Mouse (Mus musculus) midbrain, embryonic 13.5 days (tissue): ENCODE data around the gene Sirpa. TPM values are rescaled to one million over a fixed set of nuclear protein-coding genes. Genes with fewer than 3 reads are reported as not detected.

Source experiments
- ATAC-seq: fragments of 200-750 bp; cut with Nextera tagmentation; 2 replicates; pipeline ENCODE4 v1.8.0; 2017; ENCODE audit warnings: mild to moderate bottlenecking, moderate TSS enrichment, moderate library complexity
- H3K27ac ChIP-seq: fragments of 300-500 bp; sonication (generic); 2 replicates; pipeline ENCODE4 v1.5.1; 2015; ENCODE audit warnings: inconsistent platforms, mild to moderate bottlenecking, moderate library complexity
- H3K27me3 ChIP-seq: fragments of 300-500 bp; sonication (generic); 2 replicates; pipeline ENCODE4 v1.6.1; 2015; ENCODE audit warnings: mild to moderate bottlenecking, inconsistent platforms
- H3K36me3 ChIP-seq: fragments of 300-500 bp; sonication (generic); 2 replicates; pipeline ENCODE4 v1.6.1; 2015; ENCODE audit warnings: mild to moderate bottlenecking, inconsistent platforms
- H3K4me1 ChIP-seq: fragments of 300-500 bp; sonication (generic); replicated peaks from 2 replicates; pipeline ENCODE4 v1.6.1; 2015; ENCODE audit warnings: inconsistent platforms
- H3K4me2 ChIP-seq: fragments of 300-500 bp; sonication (generic); replicated peaks from 2 replicates; pipeline ENCODE4 v1.6.1; 2015; ENCODE audit warnings: moderate library complexity, mild to moderate bottlenecking, inconsistent platforms
- H3K4me3 ChIP-seq: fragments of 300-500 bp; sonication (generic); replicated peaks from 2 replicates; pipeline ENCODE4 v1.5.1; 2015; ENCODE audit warnings: mild to moderate bottlenecking, inconsistent platforms
- H3K9ac ChIP-seq: fragments of 300-500 bp; sonication (generic); replicated peaks from 2 replicates; pipeline ENCODE4 v1.6.1; 2015; ENCODE audit warnings: mild to moderate bottlenecking, inconsistent platforms
- H3K9me3 ChIP-seq: fragments of 300-500 bp; sonication (generic); 2 replicates; pipeline ENCODE4 v1.6.1; 2016; ENCODE audit warnings: mild to moderate bottlenecking, inconsistent platforms
- WGBS: fragments of 180-500 bp; shearing (Covaris S2); methylation state at CpG from one replicate; pipeline ENCODE4 v1.1.7; 2015; 5-methylcytosine and 5-hydroxymethylcytosine counted together
- polyA plus RNA-seq: library from polyadenylated mRNA; unstranded; fragments of >200 nt; fragmentation: Nextera tagmentation; extraction: Ambion mirVana; gene quantifications from 2 replicates; pipeline ENCODE4 v1.2.1, GENCODE M21; 2015

Gene Sirpa
- polyA plus RNA-seq, 1 experiment from 2014 or later, result 21.0 TPM

DNA sequence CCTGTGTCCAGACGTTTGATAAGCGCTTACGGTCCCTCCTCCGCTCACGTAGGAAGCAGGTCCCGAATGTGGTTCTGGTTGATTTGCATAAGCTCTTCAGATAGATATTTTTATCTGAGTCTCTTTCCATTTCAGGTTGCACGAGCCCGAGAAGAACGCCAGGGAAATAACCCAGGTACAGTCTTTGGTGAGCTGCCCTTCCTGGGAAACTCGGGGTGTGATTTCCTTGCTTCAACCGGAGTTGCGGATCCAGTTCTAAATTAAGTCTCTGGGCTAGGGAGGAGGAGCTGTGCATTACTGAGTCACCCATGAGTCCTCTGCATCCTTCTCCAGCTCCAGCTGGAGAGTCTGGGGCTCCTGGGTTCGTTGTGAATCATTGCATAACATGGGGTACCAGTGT, 35.2 kb downstream of the Sirpa start:
- peaks cover 13% of the 10 kb centered on the region for H3K4me1 ChIP-seq
- H3K36me3 ChIP-seq, result peaks cover 20% of the 10 kb centered on the region
- ATAC-seq, result no peak
- H3K9ac ChIP-seq, result no peak overlapping the region
- no peak overlapping the region for H3K4me3 ChIP-seq
- 88% methylated on average over 13 of the region's 13 CpGs for WGBS
- no peak overlapping the region for H3K4me2 ChIP-seq
- H3K27me3 ChIP-seq, result no peaks in the 10 kb centered on the region
- H3K27ac ChIP-seq, result no peak overlapping the region
- H3K9me3 ChIP-seq, result no peaks in the 10 kb centered on the region

GRCm38 (mm10) chr2:129628456-129629185, 36.0 kb downstream of the Sirpa start:
- WGBS, result 93% methylated on average over 6 of the region's 6 CpGs
- Histone ChIP-seq H3K4me3 (no peak overlapping the region), H3K27ac (no peak overlapping the region), H3K9ac (no peak overlapping the region), H3K9me3 (no peaks in the 10 kb centered on the region), H3K36me3 (peaks cover 20% of the 10 kb centered on the region), H3K4me1 (peaks cover 13% of the 10 kb centered on the region), H3K27me3 (no peaks in the 10 kb centered on the region), H3K4me2 (no peak overlapping the region)
- no peak for ATAC-seq

- Histone ChIP-seq H3K9me3 (no peaks in the 10 kb centered on the region), H3K4me2 (no peak overlapping the region), H3K4me3 (no peak overlapping the region), H3K36me3 (peaks cover 20% of the 10 kb centered on the region), H3K27ac (no peak overlapping the region), H3K9ac (no peak overlapping the region), H3K4me1 (peaks cover 3% of the 10 kb centered on the region), H3K27me3 (no peaks in the 10 kb centered on the region)
- no peak for ATAC-seq
- WGBS, result 95% methylated on average over 15 of the region's 15 CpGs
Measured at GRCm38 (mm10) chr2:129629786-129630531, 37.3 kb downstream of the Sirpa start.

DNA sequence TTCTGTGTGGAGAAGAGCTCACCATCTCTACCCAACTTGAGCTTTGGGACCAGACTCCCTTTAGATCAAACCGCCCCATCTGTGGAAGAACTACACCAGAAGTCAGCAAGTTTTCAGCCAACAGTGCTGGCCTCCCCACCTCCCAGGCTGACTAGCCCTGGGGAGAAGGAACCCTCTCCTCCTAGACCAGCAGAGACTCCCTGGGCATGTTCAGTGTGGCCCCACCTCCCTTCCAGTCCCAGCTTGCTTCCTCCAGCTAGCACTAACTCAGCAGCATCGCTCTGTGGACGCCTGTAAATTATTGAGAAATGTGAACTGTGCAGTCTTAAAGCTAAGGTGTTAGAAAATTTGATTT, 37.9 kb downstream of the Sirpa start:
- Histone ChIP-seq H3K9me3 (no peaks in the 10 kb centered on the region), H3K9ac (no peak overlapping the region), H3K27ac (no peak overlapping the region), H3K4me2 (no peak overlapping the region), H3K4me3 (no peak overlapping the region), H3K27me3 (no peaks in the 10 kb centered on the region), H3K36me3 (peaks cover 20% of the 10 kb centered on the region), H3K4me1 (no peaks in the 10 kb centered on the region)
- no peak for ATAC-seq
- 96% methylated on average over 3 of the region's 3 CpGs for WGBS

GRCm38 (mm10) chr2:129630978-129631660, 38.5 kb downstream of the Sirpa start:
- Histone ChIP-seq H3K4me2 (no peak overlapping the region), H3K9me3 (no peaks in the 10 kb centered on the region), H3K27me3 (no peaks in the 10 kb centered on the region), H3K4me3 (no peak overlapping the region), H3K36me3 (peaks cover 20% of the 10 kb centered on the region), H3K27ac (no peak overlapping the region), H3K9ac (no peak overlapping the region), H3K4me1 (no peaks in the 10 kb centered on the region)
- ATAC-seq, result no peak
- whole genome bisulfite sequencing, result 94% methylated on average over 7 of the region's 7 CpGs

- Histone ChIP-seq H3K9me3 (no peaks in the 10 kb centered on the region), H3K9ac (no peak overlapping the region), H3K4me3 (no peak overlapping the region), H3K4me1 (no peaks in the 10 kb centered on the region), H3K27me3 (no peaks in the 10 kb centered on the region), H3K27ac (no peak overlapping the region), H3K4me2 (no peak overlapping the region), H3K36me3 (peaks cover 20% of the 10 kb centered on the region)
- no peak for ATAC-seq
- WGBS, result 91% methylated on average over 7 of the region's 7 CpGs
Measured at GRCm38 (mm10) chr2:129632324-129632723, 39.7 kb downstream of the Sirpa start.

DNA sequence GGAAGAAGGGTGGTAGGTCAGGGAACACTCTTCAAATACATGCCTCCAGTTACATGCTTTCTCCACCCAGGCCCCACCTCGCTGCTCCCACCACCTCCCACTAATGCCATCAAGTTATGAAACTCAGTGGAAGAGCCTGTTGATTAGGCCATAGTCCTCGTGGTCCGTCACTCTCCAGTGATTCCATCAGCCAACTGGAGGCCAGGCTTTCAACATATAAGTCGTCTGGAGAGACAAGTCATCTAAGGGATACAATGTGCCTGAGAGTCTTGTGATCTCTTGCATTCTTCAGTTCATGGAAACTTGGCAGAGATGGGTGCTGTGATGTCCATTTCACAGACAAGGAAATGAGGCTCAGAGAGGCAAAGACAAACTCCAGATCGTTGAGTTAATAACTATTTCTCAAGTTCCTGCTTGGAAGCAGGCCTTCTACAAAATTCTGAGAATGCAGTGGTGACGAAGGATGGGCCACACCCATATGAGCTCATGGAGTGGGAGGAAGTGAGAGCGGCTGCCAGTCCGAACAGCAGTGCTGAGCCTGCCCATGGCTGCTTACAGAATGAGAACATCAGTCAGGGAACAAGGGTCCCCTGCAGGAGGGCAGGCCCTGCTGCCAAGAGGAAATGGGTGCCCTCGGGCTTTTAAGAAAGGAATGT, 40.6 kb downstream of the Sirpa start:
- H3K9me3 ChIP-seq, result no peaks in the 10 kb centered on the region
- H3K27ac ChIP-seq, result no peak overlapping the region
- no peak for ATAC-seq
- H3K9ac ChIP-seq, result no peak overlapping the region
- no peak overlapping the region for H3K4me2 ChIP-seq
- H3K4me1 ChIP-seq, result no peaks in the 10 kb centered on the region
- peaks cover 17% of the 10 kb centered on the region for H3K36me3 ChIP-seq
- WGBS, result 83% methylated on average over 9 of the region's 9 CpGs
- no peak overlapping the region for H3K4me3 ChIP-seq
- no peaks in the 10 kb centered on the region for H3K27me3 ChIP-seq

- no peak for ATAC-seq
- 89% methylated on average over 3 of the region's 3 CpGs for WGBS
- Histone ChIP-seq H3K4me1 (no peaks in the 10 kb centered on the region), H3K4me2 (no peak overlapping the region), H3K27me3 (no peaks in the 10 kb centered on the region), H3K27ac (no peak overlapping the region), H3K9ac (no peak overlapping the region), H3K9me3 (no peaks in the 10 kb centered on the region), H3K36me3 (peaks cover 17% of the 10 kb centered on the region), H3K4me3 (no peak overlapping the region)
Measured at GRCm38 (mm10) chr2:129633982-129634381, 41.3 kb downstream of the Sirpa start.

DNA sequence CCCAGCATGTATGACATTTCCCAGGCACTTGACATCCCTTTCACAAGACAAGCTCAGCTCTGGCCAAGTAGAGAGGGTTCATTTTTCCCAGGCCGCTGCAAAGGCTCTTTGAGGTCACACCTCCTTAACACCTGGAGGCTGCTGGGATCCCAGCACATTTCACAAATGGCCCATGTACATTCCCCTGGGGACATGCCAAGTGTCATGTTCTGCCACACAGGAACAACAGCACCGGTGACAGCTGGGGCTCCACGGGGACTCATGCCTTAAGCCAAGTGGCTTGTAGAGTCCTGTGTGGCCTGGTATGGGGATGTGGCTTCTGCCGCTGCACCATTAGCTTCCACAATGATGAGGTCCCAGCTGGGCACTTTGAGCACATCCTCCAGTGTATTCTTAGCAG, 60.0 kb downstream of the Sirpa start:
- no peaks in the 10 kb centered on the region for H3K36me3 ChIP-seq
- H3K9ac ChIP-seq, result no peak overlapping the region
- peaks cover 6% of the 10 kb centered on the region for H3K4me1 ChIP-seq
- H3K27me3 ChIP-seq, result no peaks in the 10 kb centered on the region
- no peak overlapping the region for H3K4me2 ChIP-seq
- no peak overlapping the region for H3K27ac ChIP-seq
- ATAC-seq, result no peak
- 75% methylated on average over 4 of the region's 4 CpGs for WGBS
- no peak overlapping the region for H3K4me3 ChIP-seq
- no peaks in the 10 kb centered on the region for H3K9me3 ChIP-seq

DNA sequence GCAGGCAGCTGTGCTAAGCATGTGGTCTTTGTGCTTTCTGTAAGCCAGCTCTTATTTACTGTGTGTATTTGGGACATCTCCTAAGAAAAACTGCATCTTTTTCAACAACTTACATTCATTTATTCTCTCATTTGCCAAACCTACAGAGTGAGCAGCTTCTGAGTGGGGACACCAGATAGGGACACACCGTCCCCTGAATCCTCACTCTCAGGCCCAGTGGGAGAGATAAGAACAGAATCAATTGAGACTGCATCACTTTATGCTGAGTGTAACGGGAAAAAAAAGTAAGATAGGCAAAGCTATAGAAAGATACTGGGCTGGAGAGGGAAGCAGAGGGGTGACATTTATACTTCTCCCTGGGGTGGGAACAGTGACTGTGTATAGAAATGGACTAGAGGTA, 61.0 kb downstream of the Sirpa start:
- WGBS, result 86% methylated on average over 2 of the region's 2 CpGs
- no peak for ATAC-seq

DNA sequence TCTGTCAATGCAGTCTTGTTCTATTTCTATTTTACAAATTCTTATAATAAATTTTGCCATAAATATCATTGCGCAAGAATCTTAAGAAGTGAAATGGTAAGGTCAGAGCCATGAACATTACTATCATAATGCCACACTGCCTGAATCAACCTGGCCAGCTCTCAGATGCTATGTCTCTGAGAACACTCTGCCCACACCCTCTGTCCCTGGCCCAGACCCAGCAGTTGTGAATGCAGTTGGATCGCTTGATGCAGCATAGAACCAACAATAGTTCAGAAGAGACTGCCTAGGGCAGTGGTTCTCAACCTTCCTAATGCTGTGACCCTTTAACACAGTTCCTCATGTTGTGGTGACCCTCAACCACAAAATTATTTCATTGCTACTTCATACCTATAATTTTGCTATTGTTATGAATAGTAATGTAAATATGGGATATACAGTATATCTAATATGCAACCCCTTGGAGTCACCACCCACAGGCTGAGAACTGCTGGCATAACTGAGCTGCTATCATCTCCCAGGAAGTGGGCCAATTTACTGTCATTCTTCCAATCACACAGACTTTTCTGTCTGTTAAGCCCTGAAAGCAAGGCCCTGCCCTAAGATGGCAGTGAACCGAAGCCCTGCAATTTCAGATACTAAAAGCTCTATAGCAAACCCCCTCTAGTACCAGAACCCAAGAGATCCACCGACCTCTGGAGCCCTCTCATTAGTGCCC, 61.8 kb downstream of the Sirpa start:
- WGBS, result 88% methylated on average over 4 of the region's 4 CpGs
- no peaks in the 10 kb centered on the region for H3K4me1 ChIP-seq
- ATAC-seq, result no peak

More for the DNA sequence above, 61.0 kb downstream of the Sirpa start:
- no peaks in the 10 kb centered on the region for H3K9me3 ChIP-seq
- H3K4me2 ChIP-seq, result no peak overlapping the region
- H3K36me3 ChIP-seq, result no peaks in the 10 kb centered on the region
- no peak overlapping the region for H3K9ac ChIP-seq
- H3K4me1 ChIP-seq, result peaks cover 5% of the 10 kb centered on the region
- no peak overlapping the region for H3K4me3 ChIP-seq
- H3K27ac ChIP-seq, result no peak overlapping the region
- H3K27me3 ChIP-seq, result no peaks in the 10 kb centered on the region

More for the DNA sequence above, 61.8 kb downstream of the Sirpa start:
- Histone ChIP-seq H3K9me3 (no peaks in the 10 kb centered on the region), H3K36me3 (no peaks in the 10 kb centered on the region), H3K4me2 (no peak overlapping the region), H3K9ac (no peak overlapping the region), H3K27ac (no peak overlapping the region), H3K27me3 (no peaks in the 10 kb centered on the region), H3K4me3 (no peak overlapping the region)
